Mouse (Mus musculus): ENCODE measurements around the gene Dll4. TPM values are rescaled to one million over a fixed set of nuclear protein-coding genes. Genes with fewer than 3 reads are reported as not detected.

Gene Dll4
- polyA plus RNA-seq (2021; fragmentation: Nextera tagmentation): 0.56 and 0.72 TPM in 2 replicates
- long read RNA-seq, experiment 1, partial matches to known transcripts: 1 of 6 reads
- long read RNA-seq, experiment 1, other reads (novel, unspliced or antisense): 1 of 6 reads
- long read RNA-seq, experiment 2: 0 reads

GRCm38 (mm10) chr2:119325568-119326143, at the start of gene Dll4:
Gene Dll4, plus strand, starts transcription at chr2:119325784.

GRCm38 (mm10) chr2:119288270-119288882, 37.2 kb upstream of the Dll4 start, which contains the start of gene Vps18:
Gene Vps18, plus strand, starts transcription at chr2:119288740.

GRCm38 (mm10) chr2:119350555-119351486, 25.2 kb downstream of the Dll4 start, which contains the start of gene Chac1:
Gene Chac1, plus strand, starts transcription at chr2:119351229.

Other genes with a start within 250 kb of the Dll4 start
- gene Rad51, start 213.0 kb upstream of the Dll4 start, polyA plus RNA-seq (2021; fragmentation: Nextera tagmentation): 0.80 TPM in 2 replicates
- 35.9 and 39.0 TPM in 2 replicates for gene Rmdn3, start 168.8 kb upstream of the Dll4 start, polyA plus RNA-seq (2021; fragmentation: Nextera tagmentation)
- 2.9 and 3.3 TPM in 2 replicates for gene Gchfr, start 158.0 kb upstream of the Dll4 start, polyA plus RNA-seq (2021; fragmentation: Nextera tagmentation)
- 0.05 TPM in 1 of 2 replicates, not detected in the other for gene Gm14137, start 151.3 kb upstream of the Dll4 start, polyA plus RNA-seq (2021; fragmentation: Nextera tagmentation)
- gene Zfyve19, start 117.2 kb upstream of the Dll4 start, polyA plus RNA-seq (2021; fragmentation: Nextera tagmentation): 32.0 and 32.8 TPM in 2 replicates
- gene Dnajc17, start 117.0 kb upstream of the Dll4 start, polyA plus RNA-seq (2021; fragmentation: Nextera tagmentation): 15.1 and 16.7 TPM in 2 replicates
- gene Ppp1r14d, start 95.9 kb upstream of the Dll4 start, polyA plus RNA-seq (2021; fragmentation: Nextera tagmentation): not detected in 2 replicates
- 1.9 and 2.4 TPM in 2 replicates for gene Spint1, start 88.4 kb upstream of the Dll4 start, polyA plus RNA-seq (2021; fragmentation: Nextera tagmentation)
- gene Rhov, start 54.5 kb upstream of the Dll4 start, polyA plus RNA-seq (2021; fragmentation: Nextera tagmentation): 11.9 and 13.8 TPM in 2 replicates
- 16.4 TPM in 2 replicates for gene Vps18, start 37.0 kb upstream of the Dll4 start, polyA plus RNA-seq (2021; fragmentation: Nextera tagmentation)
- 14.6 and 19.3 TPM in 2 replicates for gene Chac1, start 25.4 kb downstream of the Dll4 start, polyA plus RNA-seq (2021; fragmentation: Nextera tagmentation)
- gene Ino80, start 151.9 kb downstream of the Dll4 start, polyA plus RNA-seq (2021; fragmentation: Nextera tagmentation): 1.3 and 1.8 TPM in 2 replicates
- gene Exd1, start 221.8 kb downstream of the Dll4 start, polyA plus RNA-seq (2021; fragmentation: Nextera tagmentation): 0.40 and 0.44 TPM in 2 replicates
- gene Chp1, start 221.9 kb downstream of the Dll4 start, polyA plus RNA-seq (2021; fragmentation: Nextera tagmentation): 100 and 119 TPM in 2 replicates

Data from left cerebral cortex, adult 6 months (tissue).